Mouse (Mus musculus) liver, embryonic 14.5 days (tissue): Measurements from ENCODE around the gene Scml4. TPM values are rescaled to one million over a fixed set of nuclear protein-coding genes. Genes with fewer than 3 reads are reported as not detected.

ENCODE experiments used
- ATAC-seq: fragments of 200-750 bp; cut with Nextera tagmentation; 2 replicates; pipeline ENCODE4 v1.8.0; 2017; ENCODE audit warnings: moderate number of reproducible peaks, mild to moderate bottlenecking, moderate library complexity; ENCODE audit not compliant: insufficient read depth
- DNase-seq, 3 experiments: peaks; one replicate each; pipeline ENCODE4 v3.0.0-alpha.2; 2012 to 2013; ENCODE audit warnings: low read depth in 3 of 3, low spot score in 3 of 3
- H3K27ac ChIP-seq: fragments of 300-500 bp; sonication (generic); 2 replicates; pipeline ENCODE4 v1.5.1; 2014; ENCODE audit warnings: moderate library complexity, mild to moderate bottlenecking, control low read depth, inconsistent platforms
- H3K27me3 ChIP-seq: fragments of 300-500 bp; sonication (generic); 2 replicates; pipeline ENCODE4 v1.6.1; 2014; ENCODE audit warnings: mild to moderate bottlenecking, low read length, moderate library complexity; ENCODE audit not compliant: control insufficient read depth, insufficient read depth
- H3K36me3 ChIP-seq: fragments of 300-500 bp; sonication (generic); replicated peaks from 2 replicates; pipeline ENCODE4 v1.6.1; 2014; ENCODE audit warnings: low read depth; ENCODE audit not compliant: control insufficient read depth, insufficient read depth
- H3K4me1 ChIP-seq, 2 experiments: fragments of 200-500 bp in 1 of 2; fragments of 300-500 bp in 1 of 2; sonication (generic) in 1 of 2; replicated peaks; 2 replicates each; pipeline ENCODE4 v1.6.1; 2012 to 2014; ENCODE audit warnings: antibody characterized with exemption in 1 of 2, inconsistent platforms in 1 of 2, low read length in 1 of 2; ENCODE audit not compliant: control insufficient read depth in 2 of 2, insufficient read depth in 2 of 2
- H3K4me2 ChIP-seq: fragments of 300-500 bp; sonication (generic); 2 replicates; pipeline ENCODE4 v1.6.1; 2014; ENCODE audit warnings: low read depth, mild to moderate bottlenecking, control low read depth, moderate library complexity
- H3K4me3 ChIP-seq, 2 experiments: fragments of 200-500 bp in 1 of 2; fragments of 300-500 bp in 1 of 2; sonication (generic) in 1 of 2; 2 replicates each; pipeline ENCODE4 v1.5.1; 2012 to 2014; ENCODE audit warnings: low read depth in 2 of 2, low read length in 2 of 2, mild to moderate bottlenecking in 2 of 2, control low read depth in 1 of 2, inconsistent platforms in 1 of 2, moderate library complexity in 1 of 2; ENCODE audit not compliant: insufficient read depth in 1 of 2
- H3K9ac ChIP-seq: fragments of 300-500 bp; sonication (generic); replicated peaks from 2 replicates; pipeline ENCODE4 v1.6.1; 2014; ENCODE audit warnings: mild to moderate bottlenecking, control low read depth, moderate library complexity
- H3K9me3 ChIP-seq: fragments of 300-500 bp; sonication (generic); 2 replicates; pipeline ENCODE4 v1.6.1; 2016; ENCODE audit warnings: low read length, mixed read lengths; ENCODE audit not compliant: control insufficient read depth
- CTCF ChIP-seq: IDR thresholded peaks from 2 replicates; pipeline ENCODE4 v1.5.1; 2016; ENCODE audit warnings: antibody characterized with exemption, low read depth, control low read depth
- EP300 ChIP-seq: IDR thresholded peaks from 2 replicates; pipeline ENCODE4 v1.6.1; 2016; ENCODE audit warnings: antibody characterized with exemption, low read depth
- WGBS: fragments of 180-500 bp; shearing (Covaris S2); extraction: QIAGEN DNeasy Blood & Tissue Kit; methylation state at CpG from one replicate; pipeline ENCODE4 v1.1.7; 2014; ENCODE audit not compliant: insufficient replicate concordance; 5-methylcytosine and 5-hydroxymethylcytosine counted together
- polyA plus RNA-seq, 2 experiments: library from polyadenylated mRNA; depleted of rRNA in 1 of 2; stranded (reverse) in 1 of 2; unstranded in 1 of 2; fragments of >200 nt; fragmentation: Nextera tagmentation in 1 of 2; extraction: Ambion mirVana in 1 of 2; gene quantifications; 2 replicates each; pipeline versions ENCODE4 v1.2.1 to v1.2.3; 2012 to 2014

Scml4 gene
- polyA plus RNA-seq, 2 experiments: 0.15 to 0.19 TPM

- no peaks in the 10 kb centered on the region for H3K9me3 ChIP-seq
- no peak overlapping the region for H3K4me3 ChIP-seq
- H3K36me3 ChIP-seq: no peaks in the 10 kb centered on the region
- H3K9ac ChIP-seq: no peak overlapping the region
- H3K4me1 ChIP-seq: no peaks in the 10 kb centered on the region
- WGBS: 44% methylated on average over 4 of the region's 4 CpGs
- TF ChIP-seq CTCF (no peak), EP300 (no peak)
- no peak overlapping the region for H3K4me2 ChIP-seq
- no peak overlapping the region for H3K27ac ChIP-seq
- DNase-seq (no peak), ATAC-seq (no peak)
- no peaks in the 10 kb centered on the region for H3K27me3 ChIP-seq
Observed at GRCm38 (mm10) chr10:42892987-42893386, 32.8 kb downstream of the Scml4 start.

DNA sequence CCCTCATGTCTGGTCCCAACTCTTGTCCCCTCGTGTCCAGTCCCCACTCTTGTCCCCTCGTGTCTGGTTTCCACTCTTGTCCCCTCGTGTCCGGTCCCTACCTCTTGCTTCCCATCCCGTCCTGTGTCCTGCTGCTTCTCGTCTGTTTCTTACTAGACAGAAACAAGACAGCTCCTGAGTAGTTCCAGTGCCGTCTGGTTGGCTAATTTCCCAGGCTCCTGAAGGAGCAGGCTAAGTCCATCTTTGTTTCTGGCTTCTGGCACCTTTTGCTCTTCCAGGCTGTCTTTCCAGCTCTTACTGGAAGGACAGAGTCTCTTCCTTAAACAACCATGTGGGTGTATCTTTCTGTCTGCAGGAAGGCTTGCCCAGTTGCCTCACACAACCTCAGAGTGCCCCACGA is 33.7 kb downstream of the Scml4 start:
- DNase-seq (no peak), ATAC-seq (no peak)
- H3K4me1 ChIP-seq: no peaks in the 10 kb centered on the region
- no peaks in the 10 kb centered on the region for H3K36me3 ChIP-seq
- TF ChIP-seq EP300: no peak
- TF ChIP-seq CTCF: no peak
- H3K27me3 ChIP-seq: no peaks in the 10 kb centered on the region
- WGBS: 58% methylated on average over 8 of the region's 8 CpGs
- H3K9ac ChIP-seq: no peak overlapping the region
- no peak overlapping the region for H3K4me3 ChIP-seq
- no peaks in the 10 kb centered on the region for H3K9me3 ChIP-seq
- no peak overlapping the region for H3K27ac ChIP-seq
- H3K4me2 ChIP-seq: no peak overlapping the region

- no peaks in the 10 kb centered on the region for H3K9me3 ChIP-seq
- no peaks in the 10 kb centered on the region for H3K36me3 ChIP-seq
- DNase-seq: no peak
- no peaks in the 10 kb centered on the region for H3K27me3 ChIP-seq
- 56% methylated on average over 3 of the region's 3 CpGs for WGBS
- H3K4me1 ChIP-seq: no peaks in the 10 kb centered on the region
- H3K4me2 ChIP-seq: no peak overlapping the region
- H3K4me3 ChIP-seq: no peak overlapping the region
- no peak overlapping the region for H3K9ac ChIP-seq
- ATAC-seq: no peak
- no peak for TF ChIP-seq CTCF
- TF ChIP-seq EP300: no peak
- H3K27ac ChIP-seq: no peak overlapping the region
Observed at GRCm38 (mm10) chr10:42894263-42894662, 34.1 kb downstream of the Scml4 start.

DNA sequence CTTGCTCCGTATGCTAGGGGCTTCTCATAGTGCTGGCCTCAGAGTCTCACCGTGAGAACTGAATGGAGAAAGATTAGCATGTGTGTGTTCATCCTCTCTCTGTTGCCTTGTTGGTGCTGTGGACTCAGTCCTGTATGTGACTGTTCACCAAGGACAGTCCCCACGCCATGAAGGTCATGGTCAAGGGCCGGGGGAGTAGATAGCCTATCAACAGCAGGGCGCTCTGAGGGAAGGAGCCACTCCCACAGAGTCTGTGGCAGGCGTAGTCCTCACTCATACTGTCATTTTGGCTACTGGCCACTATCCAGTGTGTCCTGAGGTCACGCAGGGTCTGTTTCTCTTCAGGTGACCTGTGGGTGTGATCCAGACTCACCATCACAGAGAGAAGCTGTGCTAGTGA is 34.5 kb downstream of the Scml4 start:
- TF ChIP-seq EP300 (no peak), CTCF (no peak)
- no peak overlapping the region for H3K4me2 ChIP-seq
- no peaks in the 10 kb centered on the region for H3K9me3 ChIP-seq
- H3K36me3 ChIP-seq: no peaks in the 10 kb centered on the region
- WGBS: 53% methylated on average over 7 of the region's 7 CpGs
- no peak for DNase-seq
- no peaks in the 10 kb centered on the region for H3K4me1 ChIP-seq
- no peak overlapping the region for H3K9ac ChIP-seq
- no peak for ATAC-seq
- no peak overlapping the region for H3K27ac ChIP-seq
- H3K27me3 ChIP-seq: no peaks in the 10 kb centered on the region
- H3K4me3 ChIP-seq: no peak overlapping the region

- WGBS: 52% methylated on average over 3 of the region's 3 CpGs
Observed at GRCm38 (mm10) chr10:42896621-42897020, 36.5 kb downstream of the Scml4 start.

DNA sequence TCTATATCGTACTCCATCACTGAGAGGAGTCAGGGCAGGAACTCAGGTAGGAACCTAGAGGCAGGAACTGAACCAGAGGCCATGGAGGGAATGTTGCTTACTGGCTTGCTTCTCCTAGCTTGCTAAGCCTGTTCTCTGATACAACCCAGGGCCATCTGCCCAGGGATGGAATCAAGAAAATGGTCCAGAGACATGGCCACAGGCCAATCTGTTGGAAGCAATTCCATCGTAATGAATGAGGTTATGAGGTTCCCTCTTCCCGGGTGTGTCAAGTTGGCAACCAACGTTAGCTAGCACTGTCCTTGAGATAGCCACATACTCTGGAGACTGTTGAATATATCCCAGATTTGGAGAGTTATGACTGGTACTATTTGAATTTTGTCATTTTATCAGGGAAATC is 37.0 kb downstream of the Scml4 start:
- 56% methylated on average over 4 of the region's 4 CpGs for WGBS
- no peaks in the 10 kb centered on the region for H3K9me3 ChIP-seq
- H3K4me2 ChIP-seq: no peak overlapping the region
- no peaks in the 10 kb centered on the region for H3K4me1 ChIP-seq
- DNase-seq (no peak), ATAC-seq (no peak)
- H3K27me3 ChIP-seq: no peaks in the 10 kb centered on the region
- no peak overlapping the region for H3K4me3 ChIP-seq
- no peak overlapping the region for H3K27ac ChIP-seq
- no peak overlapping the region for H3K9ac ChIP-seq
- no peaks in the 10 kb centered on the region for H3K36me3 ChIP-seq
- TF ChIP-seq EP300 (no peak), CTCF (no peak)

More at GRCm38 (mm10) chr10:42896621-42897020, 36.5 kb downstream of the Scml4 start:
- no peak for ATAC-seq
- no peaks in the 10 kb centered on the region for H3K27me3 ChIP-seq
- DNase-seq: no peak
- no peak overlapping the region for H3K27ac ChIP-seq
- H3K36me3 ChIP-seq: no peaks in the 10 kb centered on the region
- no peaks in the 10 kb centered on the region for H3K4me1 ChIP-seq
- H3K9ac ChIP-seq: no peak overlapping the region
- TF ChIP-seq EP300 (no peak), CTCF (no peak)
- H3K9me3 ChIP-seq: no peaks in the 10 kb centered on the region
- H3K4me2 ChIP-seq: no peak overlapping the region
- H3K4me3 ChIP-seq: no peak overlapping the region
